Mouse (Mus musculus): Measurements from ENCODE around the gene Hoxc11. TPM values are rescaled to one million over a fixed set of nuclear protein-coding genes. Genes with fewer than 3 reads are reported as not detected.

Gene Hoxc11
- polyA plus RNA-seq, 1 experiment: not detected

- TF ChIP-seq POLR2A (IDR thresholded peaks at IDR 0.05; ENCODE audit: insufficient read depth, low read depth, low read length) (no peak), CTCF (IDR thresholded peaks at IDR 0.05; ENCODE audit: insufficient read depth, low read depth, low read length) (no peak)
- 14% methylated on average over 22 of the region's 22 CpGs for WGBS
- Histone ChIP-seq H3K27ac (ENCODE audit: insufficient read depth, low read depth, low read length) (no peak overlapping the region), H3K4me1 (ENCODE audit: control insufficient read depth, insufficient read depth, low read length) (0 out of 2 replicates have a peak, but pooled peaks cover 3% of the 10 kb centered on the region), H3K4me3 (ENCODE audit: insufficient read depth, low read depth, low read length) (no peak overlapping the region)
These were observed 8.8 kb upstream of the Hoxc11 start for GRCm38 (mm10) chr15:102945185-102946077.

GRCm38 (mm10) chr15:102947276-102947675 is 7.0 kb upstream of the Hoxc11 start:
- no peak overlapping the region for H3K4me3 ChIP-seq (ENCODE audit: insufficient read depth, low read depth, low read length)
- WGBS: 7% methylated on average over 9 of the region's 9 CpGs

GRCm38 (mm10) chr15:102948842-102949241 is 5.4 kb upstream of the Hoxc11 start:
- Histone ChIP-seq H3K27ac (ENCODE audit: insufficient read depth, low read depth, low read length) (no peak overlapping the region), H3K4me1 (ENCODE audit: control insufficient read depth, insufficient read depth, low read length) (no peaks in the 10 kb centered on the region), H3K4me3 (ENCODE audit: insufficient read depth, low read depth, low read length) (no peak overlapping the region)
- no peak for TF ChIP-seq CTCF (IDR thresholded peaks at IDR 0.05; ENCODE audit: insufficient read depth, low read depth, low read length)
- TF ChIP-seq POLR2A (IDR thresholded peaks at IDR 0.05; ENCODE audit: insufficient read depth, low read depth, low read length): no peak
- WGBS: 18% methylated on average over 2 of the region's 2 CpGs

More at GRCm38 (mm10) chr15:102947276-102947675, 7.0 kb upstream of the Hoxc11 start:
- no peak overlapping the region for H3K27ac ChIP-seq (ENCODE audit: insufficient read depth, low read depth, low read length)
- H3K4me1 ChIP-seq (ENCODE audit: control insufficient read depth, insufficient read depth, low read length): 0 out of 2 replicates have a peak, but pooled peaks cover 3% of the 10 kb centered on the region
- TF ChIP-seq CTCF (IDR thresholded peaks at IDR 0.05; ENCODE audit: insufficient read depth, low read depth, low read length) (no peak), POLR2A (IDR thresholded peaks at IDR 0.05; ENCODE audit: insufficient read depth, low read depth, low read length) (no peak)

GRCm38 (mm10) chr15:102949696-102950095 is 4.5 kb upstream of the Hoxc11 start:
- Histone ChIP-seq H3K4me1 (ENCODE audit: control insufficient read depth, insufficient read depth, low read length) (no peaks in the 10 kb centered on the region), H3K27ac (ENCODE audit: insufficient read depth, low read depth, low read length) (no peak overlapping the region), H3K4me3 (ENCODE audit: insufficient read depth, low read depth, low read length) (no peak overlapping the region)
- 2% methylated on average over 20 of the region's 20 CpGs for WGBS
- TF ChIP-seq POLR2A (IDR thresholded peaks at IDR 0.05; ENCODE audit: insufficient read depth, low read depth, low read length): no peak
- no peak for TF ChIP-seq CTCF (IDR thresholded peaks at IDR 0.05; ENCODE audit: insufficient read depth, low read depth, low read length)

- Histone ChIP-seq H3K27ac (ENCODE audit: insufficient read depth, low read depth, low read length) (no peak overlapping the region), H3K4me3 (ENCODE audit: insufficient read depth, low read depth, low read length) (no peak overlapping the region), H3K4me1 (ENCODE audit: control insufficient read depth, insufficient read depth, low read length) (no peaks in the 10 kb centered on the region)
- no peak for TF ChIP-seq POLR2A (IDR thresholded peaks at IDR 0.05; ENCODE audit: insufficient read depth, low read depth, low read length)
- no peak for TF ChIP-seq CTCF (IDR thresholded peaks at IDR 0.05; ENCODE audit: insufficient read depth, low read depth, low read length)
- 10% methylated on average over 2 of the region's 2 CpGs for WGBS
These were observed 3.4 kb upstream of the Hoxc11 start for GRCm38 (mm10) chr15:102950877-102951276.

GRCm38 (mm10) chr15:102953561-102953960 is 666 bp upstream of the Hoxc11 start:
- Histone ChIP-seq H3K4me3 (ENCODE audit: insufficient read depth, low read depth, low read length) (no peak overlapping the region), H3K4me1 (ENCODE audit: control insufficient read depth, insufficient read depth, low read length) (no peaks in the 10 kb centered on the region), H3K27ac (ENCODE audit: insufficient read depth, low read depth, low read length) (no peak overlapping the region)
- no peak for TF ChIP-seq POLR2A (IDR thresholded peaks at IDR 0.05; ENCODE audit: insufficient read depth, low read depth, low read length)
- TF ChIP-seq CTCF (IDR thresholded peaks at IDR 0.05; ENCODE audit: insufficient read depth, low read depth, low read length): no peak
- WGBS: 7% methylated on average over 6 of the region's 6 CpGs

- Histone ChIP-seq H3K27ac (ENCODE audit: insufficient read depth, low read depth, low read length) (no peak overlapping the region), H3K4me1 (ENCODE audit: control insufficient read depth, insufficient read depth, low read length) (no peaks in the 10 kb centered on the region), H3K4me3 (ENCODE audit: insufficient read depth, low read depth, low read length) (no peak overlapping the region)
- 2% methylated on average over 28 of the region's 28 CpGs for WGBS
- TF ChIP-seq CTCF (IDR thresholded peaks at IDR 0.05; ENCODE audit: insufficient read depth, low read depth, low read length) (no peak), POLR2A (IDR thresholded peaks at IDR 0.05; ENCODE audit: insufficient read depth, low read depth, low read length) (no peak)
These were observed 768 bp downstream of the Hoxc11 start for GRCm38 (mm10) chr15:102955007-102955382.

- H3K4me1 ChIP-seq (ENCODE audit: control insufficient read depth, insufficient read depth, low read length): no peaks in the 10 kb centered on the region
- whole genome bisulfite sequencing: 1% methylated on average over 40 of the region's 40 CpGs
- H3K4me3 ChIP-seq (ENCODE audit: insufficient read depth, low read depth, low read length): no peak overlapping the region
- no peak overlapping the region for H3K27ac ChIP-seq (ENCODE audit: insufficient read depth, low read depth, low read length)
- TF ChIP-seq POLR2A (IDR thresholded peaks at IDR 0.05; ENCODE audit: insufficient read depth, low read depth, low read length) (no peak), CTCF (IDR thresholded peaks at IDR 0.05; ENCODE audit: insufficient read depth, low read depth, low read length) (no peak)
These were observed 1.8 kb downstream of the Hoxc11 start for GRCm38 (mm10) chr15:102955833-102956640.

- 2% methylated on average over 12 of the region's 12 CpGs for WGBS
- H3K27ac ChIP-seq (ENCODE audit: insufficient read depth, low read depth, low read length): no peak overlapping the region
- no peak overlapping the region for H3K4me3 ChIP-seq (ENCODE audit: insufficient read depth, low read depth, low read length)
- H3K4me1 ChIP-seq (ENCODE audit: control insufficient read depth, insufficient read depth, low read length): no peaks in the 10 kb centered on the region
- no peak for TF ChIP-seq POLR2A (IDR thresholded peaks at IDR 0.05; ENCODE audit: insufficient read depth, low read depth, low read length)
- TF ChIP-seq CTCF (IDR thresholded peaks at IDR 0.05; ENCODE audit: insufficient read depth, low read depth, low read length): no peak
These were observed 2.7 kb downstream of the Hoxc11 start for GRCm38 (mm10) chr15:102956906-102957305.
